Mouse (Mus musculus) megakaryocyte, embryonic 14.5 days (primary cell): Measurements from ENCODE around the gene Tmtc1. TPM values are rescaled to one million over a fixed set of nuclear protein-coding genes. Genes with fewer than 3 reads are reported as not detected.

Source experiments
- H3K27me3 ChIP-seq: replicated peaks from 2 replicates; pipeline ENCODE3; 2012; ENCODE audit warnings: inconsistent platforms
- H3K36me3 ChIP-seq: replicated peaks from 2 replicates; pipeline ENCODE3; 2012; ENCODE audit warnings: low read length, inconsistent platforms, mixed read lengths
- H3K4me1 ChIP-seq: 2 replicates; pipeline ENCODE4 v1.6.1; 2012; ENCODE audit warnings: inconsistent platforms
- H3K4me3 ChIP-seq: replicated peaks from 2 replicates; pipeline ENCODE3; 2012; ENCODE audit warnings: moderate library complexity, mild to moderate bottlenecking, inconsistent platforms
- H3K9me3 ChIP-seq: 2 replicates; pipeline ENCODE4 v1.6.1; 2012; ENCODE audit warnings: inconsistent platforms
- FLI1 ChIP-seq: IDR thresholded peaks from 2 replicates; pipeline ENCODE4 v1.6.1; 2012; ENCODE audit warnings: low read length, inconsistent platforms, mixed read lengths
- GATA1 ChIP-seq: IDR thresholded peaks from 3 replicates; pipeline ENCODE4 v1.6.1; 2012; ENCODE audit warnings: mixed read lengths, low read length, inconsistent platforms, borderline replicate concordance
- polyA plus RNA-seq: library from polyadenylated mRNA; stranded (reverse); fragments of >175 nt; gene quantifications from 2 replicates; pipeline ENCODE4 v1.2.3, GENCODE M21; 2012; ENCODE audit warnings: low replicate concordance; ENCODE audit not compliant: insufficient read depth

Gene Tmtc1
- polyA plus RNA-seq, 1 experiment: not detected

- no peaks in the 10 kb centered on the region for H3K36me3 ChIP-seq
- peaks cover 13% of the 10 kb centered on the region for H3K9me3 ChIP-seq
- no peaks in the 10 kb centered on the region for H3K4me1 ChIP-seq
- H3K27me3 ChIP-seq: peaks cover 13% of the 10 kb centered on the region
- no peak overlapping the region for H3K4me3 ChIP-seq
- no peak for TF ChIP-seq FLI1
- TF ChIP-seq GATA1: no peak
These were observed 88.0 kb downstream of the Tmtc1 start for GRCm38 (mm10) chr6:148356141-148356540.

GRCm38 (mm10) chr6:148354509-148355474 is 89.4 kb downstream of the Tmtc1 start:
- Histone ChIP-seq H3K36me3 (no peaks in the 10 kb centered on the region), H3K27me3 (peaks cover 19% of the 10 kb centered on the region), H3K4me3 (no peak overlapping the region), H3K4me1 (no peaks in the 10 kb centered on the region), H3K9me3 (peaks cover 13% of the 10 kb centered on the region)
- TF ChIP-seq FLI1 (no peak), GATA1 (no peak)

- Histone ChIP-seq H3K4me3 (no peak overlapping the region), H3K9me3 (peaks cover 13% of the 10 kb centered on the region), H3K27me3 (peaks cover 19% of the 10 kb centered on the region), H3K4me1 (no peaks in the 10 kb centered on the region), H3K36me3 (no peaks in the 10 kb centered on the region)
- no peak for TF ChIP-seq FLI1
- TF ChIP-seq GATA1: no peak
These were observed 90.1 kb downstream of the Tmtc1 start for GRCm38 (mm10) chr6:148354151-148354508.

GRCm38 (mm10) chr6:148345001-148345400 is 99.2 kb downstream of the Tmtc1 start:
- peaks cover 37% of the 10 kb centered on the region for H3K27me3 ChIP-seq
- no peak for TF ChIP-seq GATA1
- TF ChIP-seq FLI1: no peak
- no peaks in the 10 kb centered on the region for H3K9me3 ChIP-seq
- peaks cover 20% of the 10 kb centered on the region for H3K4me1 ChIP-seq
- H3K4me3 ChIP-seq: no peak overlapping the region
- no peaks in the 10 kb centered on the region for H3K36me3 ChIP-seq

GRCm38 (mm10) chr6:148342191-148342590 is 102.0 kb downstream of the Tmtc1 start:
- Histone ChIP-seq H3K27me3 (peaks cover 24% of the 10 kb centered on the region), H3K9me3 (no peaks in the 10 kb centered on the region), H3K4me3 (no peak overlapping the region), H3K4me1 (peaks cover 20% of the 10 kb centered on the region), H3K36me3 (no peaks in the 10 kb centered on the region)
- no peak for TF ChIP-seq FLI1
- TF ChIP-seq GATA1: no peak

- Histone ChIP-seq H3K9me3 (no peaks in the 10 kb centered on the region), H3K27me3 (peaks cover 21% of the 10 kb centered on the region), H3K4me3 (peak overlapping the region; percentile 38), H3K36me3 (no peaks in the 10 kb centered on the region), H3K4me1 (peaks cover 20% of the 10 kb centered on the region)
- TF ChIP-seq FLI1 (no peak), GATA1 (no peak)
These were observed 102.4 kb downstream of the Tmtc1 start for GRCm38 (mm10) chr6:148341765-148342164.

- H3K4me3 ChIP-seq: no peak overlapping the region
- no peaks in the 10 kb centered on the region for H3K9me3 ChIP-seq
- H3K36me3 ChIP-seq: no peaks in the 10 kb centered on the region
- no peak for TF ChIP-seq FLI1
- TF ChIP-seq GATA1: no peak
- H3K4me1 ChIP-seq: peaks cover 13% of the 10 kb centered on the region
- peaks cover 8% of the 10 kb centered on the region for H3K27me3 ChIP-seq
These were observed 105.7 kb downstream of the Tmtc1 start for GRCm38 (mm10) chr6:148338326-148338957.

GRCm38 (mm10) chr6:148336290-148336955 is 107.8 kb downstream of the Tmtc1 start:
- Histone ChIP-seq H3K4me1 (peaks cover 3% of the 10 kb centered on the region), H3K9me3 (peaks cover 7% of the 10 kb centered on the region), H3K27me3 (peaks cover 5% of the 10 kb centered on the region), H3K36me3 (no peaks in the 10 kb centered on the region), H3K4me3 (no peak overlapping the region)
- TF ChIP-seq GATA1 (no peak), FLI1 (no peak)

- H3K36me3 ChIP-seq: no peaks in the 10 kb centered on the region
- peaks cover 7% of the 10 kb centered on the region for H3K9me3 ChIP-seq
- TF ChIP-seq FLI1 (no peak), GATA1 (no peak)
- H3K4me3 ChIP-seq: no peak overlapping the region
- H3K27me3 ChIP-seq: peaks cover 11% of the 10 kb centered on the region
- no peaks in the 10 kb centered on the region for H3K4me1 ChIP-seq
These were observed 112.3 kb downstream of the Tmtc1 start for GRCm38 (mm10) chr6:148331916-148332315.
